Mouse (Mus musculus) heart, adult 2 months (tissue): ENCODE measurements at regions not wholly inside any gene's neighbourhood (a gene's known extent, or its start where the extent isn't known, plus 50 kb on each side); places are given as distances from the start of the nearest gene placed in this dataset.

Experiments
- DNase-seq, 2 experiments: peaks; one replicate each; pipeline ENCODE4 v3.0.0; 2021
- H3K27ac ChIP-seq: fragments of 200-600 bp; 2 replicates; pipeline ENCODE4 v1.8.1; 2022
- H3K27me3 ChIP-seq: fragments of 200-500 bp; 2 replicates; pipeline ENCODE4 v1.6.1; 2012; ENCODE audit warnings: mild to moderate bottlenecking, low read length, inconsistent platforms, mixed read lengths; ENCODE audit not compliant: control insufficient read depth, insufficient read depth
- H3K36me3 ChIP-seq: fragments of 200-500 bp; 2 replicates; pipeline ENCODE4 v1.6.1; 2012; ENCODE audit warnings: low read length, inconsistent platforms; ENCODE audit not compliant: control insufficient read depth, insufficient read depth
- H3K4me1 ChIP-seq: fragments of 200-500 bp; 2 replicates; pipeline ENCODE4 v1.6.1; 2011; ENCODE audit warnings: low read length; ENCODE audit not compliant: control insufficient read depth, insufficient read depth
- H3K4me3 ChIP-seq: fragments of 200-600 bp; 2 replicates; pipeline ENCODE4 v1.8.1; 2022
- H3K79me2 ChIP-seq: fragments of 200-500 bp; replicated peaks from 2 replicates; pipeline ENCODE4 v1.6.1; 2012; ENCODE audit warnings: mild to moderate bottlenecking, inconsistent platforms, low read length, moderate library complexity, mixed read lengths; ENCODE audit not compliant: control insufficient read depth, insufficient read depth
- H3K9ac ChIP-seq: fragments of 200-500 bp; 2 replicates; pipeline ENCODE4 v1.6.1; 2012; ENCODE audit warnings: low read depth, mild to moderate bottlenecking, control low read depth, inconsistent platforms, low read length, mixed read lengths
- CTCF ChIP-seq: fragments of 200-600 bp; IDR thresholded peaks from 2 replicates; pipeline ENCODE4 v1.8.1; 2022; ENCODE audit warnings: antibody characterized with exemption, mild to moderate bottlenecking, moderate library complexity
- EP300 ChIP-seq: fragments of 200-500 bp; IDR thresholded peaks from 2 replicates; pipeline ENCODE4 v1.6.1; 2011; ENCODE audit warnings: low read depth, low read length, control low read depth; ENCODE audit not compliant: insufficient read depth
- POLR2A ChIP-seq: fragments of 200-500 bp; IDR thresholded peaks from 2 replicates; pipeline ENCODE4 v1.6.1; 2011; ENCODE audit warnings: mild to moderate bottlenecking, low read depth, low read length, control low read depth; ENCODE audit not compliant: insufficient read depth
- WGBS: fragments of 180-500 bp; shearing (Covaris S2); methylation state at CpG from one replicate; pipeline ENCODE4 v1.1.7; 2018; 5-methylcytosine and 5-hydroxymethylcytosine counted together
- intact Hi-C: fragments of 180-260 bp; cut with DNase I; formaldehyde crosslinking; loops from one replicate; pipeline ENCODE4 v1.15.1; 2025

DNA sequence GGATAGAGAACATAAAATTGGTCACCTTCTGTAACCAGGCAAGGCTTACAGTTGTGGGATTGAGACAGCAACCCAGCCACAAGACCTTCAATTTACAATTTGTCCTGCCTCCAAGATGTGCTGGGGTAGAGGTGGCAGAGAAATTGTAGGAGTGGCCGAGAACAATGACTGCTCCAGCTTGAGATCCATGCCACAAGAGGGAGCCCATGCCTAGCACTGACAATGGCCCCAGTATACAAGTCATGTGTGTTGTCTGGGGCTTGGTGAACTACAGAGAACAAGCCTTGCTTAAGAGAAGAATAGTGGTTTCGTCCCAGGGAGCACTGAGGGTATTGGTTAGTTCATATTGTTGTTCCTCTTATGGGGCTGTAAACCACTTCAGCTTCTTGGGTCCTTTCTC, 146.6 kb upstream of the Sel1l start:
- WGBS = 73% methylated on average over 2 of the region's 2 CpGs
- TF ChIP-seq POLR2A (no peak), EP300 (no peak), CTCF (no peak)
- H3K27ac ChIP-seq = no peak overlapping the region
- no peaks in the 10 kb centered on the region for H3K4me1 ChIP-seq
- no peak for DNase-seq
- H3K4me3 ChIP-seq = no peak overlapping the region
- H3K9ac ChIP-seq = no peak overlapping the region
- no peaks in the 10 kb centered on the region for H3K79me2 ChIP-seq
- no peaks in the 10 kb centered on the region for H3K36me3 ChIP-seq
- intact Hi-C loops = no loop called here
- no peaks in the 10 kb centered on the region for H3K27me3 ChIP-seq

DNA sequence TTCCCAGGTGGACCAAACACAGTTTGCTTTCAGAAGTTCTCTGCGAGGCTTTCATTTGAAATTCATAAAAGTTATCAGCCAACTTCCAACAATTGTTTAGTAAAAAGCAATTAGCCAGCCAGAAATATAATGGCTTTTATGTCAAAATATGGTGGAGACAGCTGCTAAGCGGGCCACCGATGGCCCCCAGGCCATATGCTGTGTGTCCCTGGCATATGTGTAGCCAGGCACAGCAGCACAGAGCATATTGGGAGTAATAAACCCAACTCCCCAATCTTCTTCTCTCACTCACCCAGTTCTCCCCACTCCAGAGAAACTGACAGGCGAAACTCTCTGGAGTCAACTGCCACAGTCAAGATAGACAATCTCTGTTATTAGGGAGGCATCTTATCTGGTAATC, 137.5 kb upstream of the Sel1l start:
- no peak overlapping the region for H3K27ac ChIP-seq
- intact Hi-C loops = no loop called here
- H3K4me1 ChIP-seq = no peaks in the 10 kb centered on the region
- no peak overlapping the region for H3K4me3 ChIP-seq
- no peaks in the 10 kb centered on the region for H3K27me3 ChIP-seq
- no peak overlapping the region for H3K9ac ChIP-seq
- DNase-seq = no peak
- TF ChIP-seq EP300 (no peak), CTCF (no peak), POLR2A (no peak)
- WGBS = 81% methylated on average over 4 of the region's 4 CpGs
- H3K79me2 ChIP-seq = no peaks in the 10 kb centered on the region
- H3K36me3 ChIP-seq = no peaks in the 10 kb centered on the region

GRCm38 (mm10) chr12:91980321-91980720, 131.4 kb upstream of the Sel1l start:
- Histone ChIP-seq H3K27me3 (no peaks in the 10 kb centered on the region), H3K27ac (no peak overlapping the region), H3K79me2 (no peaks in the 10 kb centered on the region), H3K36me3 (no peaks in the 10 kb centered on the region), H3K9ac (no peak overlapping the region), H3K4me1 (no peaks in the 10 kb centered on the region), H3K4me3 (no peak overlapping the region)
- WGBS = 76% methylated on average over 7 of the region's 7 CpGs
- DNase-seq = no peak
- TF ChIP-seq CTCF (no peak), POLR2A (no peak), EP300 (no peak)
- intact Hi-C loops = no loop called here

DNA sequence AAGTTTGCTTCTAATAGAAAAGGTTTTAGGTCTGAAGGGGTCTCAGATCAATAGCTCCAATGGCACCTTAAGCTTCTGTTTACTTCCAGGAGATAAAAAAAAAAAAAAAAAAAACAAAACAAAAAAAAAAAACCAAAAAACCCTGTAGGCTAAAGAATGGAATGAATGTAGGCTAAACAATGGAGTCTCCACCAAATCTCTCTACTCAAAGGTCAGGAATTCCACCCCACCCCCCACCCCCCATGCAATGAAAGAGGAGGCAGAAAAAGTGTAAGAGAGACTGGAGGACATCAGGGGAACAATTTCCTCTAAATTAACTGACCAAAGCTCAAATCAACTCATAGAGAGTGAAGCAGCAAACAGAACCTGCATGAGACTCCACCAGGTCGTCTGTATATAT, 122.1 kb upstream of the Sel1l start:
- no peak overlapping the region for H3K9ac ChIP-seq
- no peaks in the 10 kb centered on the region for H3K36me3 ChIP-seq
- H3K4me1 ChIP-seq = no peaks in the 10 kb centered on the region
- 44% methylated on average over 1 of the region's 1 CpGs for WGBS
- DNase-seq = no peak
- no peak for TF ChIP-seq CTCF
- H3K79me2 ChIP-seq = no peaks in the 10 kb centered on the region
- intact Hi-C loops = no loop called here
- no peaks in the 10 kb centered on the region for H3K27me3 ChIP-seq
- no peak overlapping the region for H3K27ac ChIP-seq
- no peak overlapping the region for H3K4me3 ChIP-seq

DNA sequence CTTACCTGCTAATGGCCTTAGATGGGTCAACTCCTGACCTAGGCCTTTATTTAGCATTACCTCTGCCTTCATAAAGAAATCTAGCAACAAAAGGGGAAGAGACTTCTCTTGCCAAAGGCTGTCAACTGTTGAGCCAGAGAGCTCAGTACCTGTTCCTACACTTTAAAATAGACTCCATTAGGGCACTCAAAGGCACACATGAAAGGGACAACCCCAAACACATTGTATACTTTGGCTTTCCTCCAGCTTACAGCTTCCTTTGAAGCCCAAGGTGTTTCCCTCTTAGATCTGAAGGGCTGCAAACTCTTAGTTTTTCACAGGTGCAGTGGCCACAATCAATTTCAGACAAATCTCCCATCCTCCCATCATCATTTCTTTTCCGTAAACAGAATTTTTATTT, 117.0 kb upstream of the Sel1l start:
- Histone ChIP-seq H3K27ac (no peak overlapping the region), H3K4me3 (no peak overlapping the region), H3K79me2 (no peaks in the 10 kb centered on the region), H3K9ac (no peak overlapping the region), H3K4me1 (no peaks in the 10 kb centered on the region), H3K36me3 (no peaks in the 10 kb centered on the region), H3K27me3 (no peaks in the 10 kb centered on the region)
- intact Hi-C loops = no loop called here
- WGBS = 76% methylated on average over 1 of the region's 1 CpGs
- no peak for TF ChIP-seq CTCF
- TF ChIP-seq POLR2A = no peak
- no peak for TF ChIP-seq EP300
- no peak for DNase-seq

GRCm38 (mm10) chr12:91963239-91963638, 114.3 kb upstream of the Sel1l start:
- Histone ChIP-seq H3K4me1 (no peaks in the 10 kb centered on the region), H3K9ac (no peak overlapping the region), H3K36me3 (no peaks in the 10 kb centered on the region), H3K79me2 (no peaks in the 10 kb centered on the region), H3K4me3 (no peak overlapping the region), H3K27ac (no peak overlapping the region), H3K27me3 (no peaks in the 10 kb centered on the region)
- intact Hi-C loops = no loop called here
- 21% methylated on average over 5 of the region's 5 CpGs for WGBS
- no peak for TF ChIP-seq EP300
- TF ChIP-seq POLR2A = no peak
- no peak for TF ChIP-seq CTCF
- no peak for DNase-seq

DNA sequence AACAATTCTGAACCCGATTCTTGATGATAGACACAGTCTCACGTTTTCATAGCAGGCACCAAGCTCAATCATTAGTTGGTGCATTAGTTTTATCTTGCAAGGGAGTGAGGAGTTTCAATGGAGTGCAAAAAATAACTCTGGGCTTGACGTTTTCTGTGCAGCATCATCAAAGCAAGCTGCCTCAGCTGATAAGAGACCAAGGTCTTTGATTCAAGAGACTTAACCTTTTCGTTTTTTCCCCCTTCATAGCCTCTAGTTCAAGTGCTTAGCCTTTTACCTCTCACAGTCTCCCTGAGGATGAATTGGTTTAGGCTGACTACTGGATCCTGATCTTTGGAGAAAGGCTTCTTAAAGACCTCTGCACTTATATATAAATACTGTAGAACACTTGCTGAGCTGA, 109.1 kb upstream of the Sel1l start:
- 30% methylated on average over 4 of the region's 4 CpGs for WGBS
- DNase-seq = no peak
- Histone ChIP-seq H3K27me3 (no peaks in the 10 kb centered on the region), H3K36me3 (no peaks in the 10 kb centered on the region), H3K4me3 (no peak overlapping the region), H3K27ac (no peak overlapping the region), H3K9ac (no peak overlapping the region), H3K79me2 (no peaks in the 10 kb centered on the region), H3K4me1 (no peaks in the 10 kb centered on the region)
- TF ChIP-seq EP300 (no peak), CTCF (no peak), POLR2A (no peak)
- intact Hi-C loops = no loop called here
